Mouse (Mus musculus): ENCODE measurements around the gene Tbl2.

The Tbl2 gene

GRCm38 (mm10) chr5:135149053-135149819, at the start of gene Tbl2:
Tbl2 (plus strand) TSS chr5:135149657.
- peak; percentile 99 for DNase-seq

GRCm38 (mm10) chr5:135100981-135101380, 48.5 kb upstream of the Tbl2 start:
- no peak for DNase-seq

- peak; percentile 32 for DNase-seq
Observed at GRCm38 (mm10) chr5:135103999-135104660, 45.3 kb upstream of the Tbl2 start.

GRCm38 (mm10) chr5:135106758-135107256, 42.6 kb upstream of the Tbl2 start:
- peak; percentile 75 for DNase-seq

- DNase-seq = peak; percentile 57
Observed at GRCm38 (mm10) chr5:135107521-135108501, 41.6 kb upstream of the Tbl2 start.

GRCm38 (mm10) chr5:135109017-135109416, 40.4 kb upstream of the Tbl2 start:
- DNase-seq = no peak

GRCm38 (mm10) chr5:135109426-135109825, 40.0 kb upstream of the Tbl2 start:
- no peak for DNase-seq

- DNase-seq = no peak
Observed at GRCm38 (mm10) chr5:135109976-135110375, 39.5 kb upstream of the Tbl2 start.

GRCm38 (mm10) chr5:135113782-135114181, 35.7 kb upstream of the Tbl2 start:
- DNase-seq = no peak

GRCm38 (mm10) chr5:135115241-135115640, 34.2 kb upstream of the Tbl2 start:
- no peak for DNase-seq

- peak; percentile 59 for DNase-seq
Observed at GRCm38 (mm10) chr5:135118589-135119081, 30.8 kb upstream of the Tbl2 start.

- DNase-seq = no peak
Observed at GRCm38 (mm10) chr5:135120753-135121152, 28.7 kb upstream of the Tbl2 start.

- no peak for DNase-seq
Observed at GRCm38 (mm10) chr5:135126121-135126520, 23.3 kb upstream of the Tbl2 start.

GRCm38 (mm10) chr5:135127669-135128068, 21.8 kb upstream of the Tbl2 start:
- DNase-seq = no peak

GRCm38 (mm10) chr5:135129747-135130146, 19.7 kb upstream of the Tbl2 start:
- DNase-seq = no peak

GRCm38 (mm10) chr5:135133736-135134405, 15.6 kb upstream of the Tbl2 start:
- peak; percentile 89 for DNase-seq

- DNase-seq = peak; percentile 58
Observed at GRCm38 (mm10) chr5:135134534-135134933, 14.9 kb upstream of the Tbl2 start.

GRCm38 (mm10) chr5:135139881-135140280, 9.6 kb upstream of the Tbl2 start:
- no peak for DNase-seq

GRCm38 (mm10) chr5:135144469-135144868, 5.0 kb upstream of the Tbl2 start:
- DNase-seq = no peak

- DNase-seq = no peak
Observed at GRCm38 (mm10) chr5:135145532-135145931, 3.9 kb upstream of the Tbl2 start.

- no peak for DNase-seq
Observed at GRCm38 (mm10) chr5:135145955-135146354, 3.5 kb upstream of the Tbl2 start.

- no peak for DNase-seq
Observed at GRCm38 (mm10) chr5:135148715-135149052, 773 bp upstream of the Tbl2 start.
